Comparison of ENCODE assay signal across 27 mouse cellular contexts in the genomic region with DNA sequence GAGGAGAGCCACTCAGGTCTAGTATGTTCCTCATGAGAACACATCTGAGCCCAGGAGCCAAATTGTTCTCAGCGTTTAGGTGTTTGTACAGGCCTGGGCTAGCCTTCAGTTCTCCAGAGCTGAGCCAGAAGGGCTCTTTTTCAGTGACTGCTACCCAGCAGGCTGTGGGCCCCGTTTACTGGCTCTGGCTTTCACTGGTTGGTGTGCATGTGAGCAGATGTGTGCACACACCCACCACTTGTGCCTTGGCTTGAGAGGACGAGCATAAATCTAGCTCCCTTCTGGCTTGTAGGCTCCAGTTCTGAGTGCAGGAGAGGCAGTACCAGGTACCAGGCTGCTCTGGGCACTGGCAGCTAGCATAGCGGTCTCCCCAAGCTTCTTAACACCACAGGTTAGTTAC. TPM values are rescaled to one million over a fixed set of nuclear protein-coding genes. Genes with fewer than 3 reads are reported as not detected.
DNase-seq lines count a peak whose midpoint lies in the region; ATAC-seq and TF ChIP-seq lines count a peak whose summit lies in the region.
"Had no signal": no experiment of that assay in that cellular context is flagged by ENCODE, and none has a peak within 500 bp of the region (broad histone marks: within the 10 kb centered on the region; RNA-seq: fewer than 3 reads in every experiment).

No protein-coding gene starts in this region.

- no peaks in the 10 kb centered on the region for H3K27me3 ChIP-seq in midbrain, embryonic 12.5 days
- H3K27me3 ChIP-seq: heart, embryonic 15.5 days; liver, embryonic 12.5 days; lung, embryonic 15.5 days had no signal

- ATAC-seq in midbrain, embryonic 12.5 days (ENCODE audit: low FRiP score, low read depth): no peak
- ATAC-seq: liver, embryonic 12.5 days had no signal

- TF ChIP-seq CTCF in left cerebral cortex, adult 2 months (IDR thresholded peaks at IDR 0.05): no peak

- no peak overlapping the region for H3K4me3 ChIP-seq in left cerebral cortex, adult 2 months
- H3K4me3 ChIP-seq in midbrain, embryonic 12.5 days: no peak overlapping the region
- H3K4me3 ChIP-seq: heart, embryonic 15.5 days; liver, embryonic 12.5 days; lung, embryonic 15.5 days had no signal

- H3K27ac ChIP-seq in left cerebral cortex, adult 2 months: peak overlapping the region; percentile 45
- 0 out of 2 replicates have a peak overlapping the region, but pooled peaks have one; percentile 43 for H3K27ac ChIP-seq in midbrain, embryonic 12.5 days (replicated peaks)
- H3K27ac ChIP-seq: heart, embryonic 15.5 days; liver, embryonic 12.5 days; lung, embryonic 15.5 days; macrophage had no signal

- H3K9me3 ChIP-seq in midbrain, embryonic 12.5 days: no peaks in the 10 kb centered on the region
- H3K9me3 ChIP-seq: heart, embryonic 15.5 days; liver, embryonic 12.5 days; lung, embryonic 15.5 days had no signal

- peaks cover 14% of the 10 kb centered on the region for H3K4me1 ChIP-seq in midbrain, embryonic 12.5 days
- H3K4me1 ChIP-seq: liver, embryonic 12.5 days; lung, embryonic 15.5 days had no signal

- no peak overlapping the region for H3K4me2 ChIP-seq in midbrain, embryonic 12.5 days (replicated peaks)
- H3K4me2 ChIP-seq: heart, embryonic 15.5 days; liver, embryonic 12.5 days; lung, embryonic 15.5 days had no signal

- peak; percentile 38 to 63 for DNase-seq in frontal cortex, adult 2 months (ENCODE audit: extremely low spot score in 1 of 2, low spot score in 1 of 2)
- DNase-seq in frontal cortex, postnatal 14 days (ENCODE audit: low spot score in 2 of 2): no peak
- DNase-seq in left cerebral cortex, adult 2 months (ENCODE audit: extremely low spot score in 1 of 2, low spot score in 2 of 2): no peak
- no peak for DNase-seq in left cerebral cortex, postnatal 4 days
- peak; percentile 67 for DNase-seq in brain, adult 2 months (ENCODE audit: low read depth, low spot score)
- no peak for DNase-seq in gastrocnemius, postnatal 25 days
- DNase-seq: adrenal gland, adult 8-10 months; B cell, adult 2 months; cerebellum, adult 11 months; cerebellum, postnatal 25 days; heart, adult 18-20 months; kidney, adult 18-20 months; kidney, postnatal 10 days; retina, postnatal 1 day had no signal

- no peak overlapping the region for H3K9ac ChIP-seq in midbrain, embryonic 12.5 days (replicated peaks)
- H3K9ac ChIP-seq: heart, embryonic 15.5 days; liver, embryonic 12.5 days; lung, embryonic 15.5 days had no signal

- 89% methylated on average over 4 of the region's 4 CpGs for WGBS in midbrain, embryonic 12.5 days

- H3K36me3 ChIP-seq in midbrain, embryonic 12.5 days: peaks cover 96% of the 10 kb centered on the region

- intact Hi-C loops in left cerebral cortex, adult 2 months (cut with DNase I): no loop called here
- intact Hi-C loops in left cerebral cortex, postnatal 4 days (cut with DNase I): no loop called here

RNA-seq across cellular contexts. Expression of gene Mrpl37, which starts 28.4 kb away (rescaled TPM):
- polyA plus RNA-seq in frontal cortex, adult 2 months (2012; rRNA removed): 72.7 and 76.4 TPM in 2 replicates
- 10 to 100 TPM; 56.3 to 64.9 TPM for total RNA-seq in left cerebral cortex, adult 2 months (2021)
- total RNA-seq in left cerebral cortex, postnatal 4 days (2021): 10 to 100 TPM; 65.6 to 71.2 TPM
- polyA plus RNA-seq in midbrain, embryonic 12.5 days (2016; fragmentation: Nextera tagmentation; extraction: Ambion mirVana): 91.0 and 91.9 TPM in 2 replicates
- total RNA-seq in gastrocnemius, postnatal 25 days (2021): 10 to 100 TPM; 82.0 to 95.5 TPM

RNA-seq across cellular contexts. Expression of gene Cyb5rl, which starts 28.5 kb away (rescaled TPM):
- 5.0 and 7.8 TPM in 2 replicates for polyA plus RNA-seq in frontal cortex, adult 2 months (2012; rRNA removed)
- total RNA-seq in left cerebral cortex, adult 2 months (2021): 1 to 10 TPM; 7.4 to 8.8 TPM
- total RNA-seq in left cerebral cortex, postnatal 4 days (2021): 1 to 10 TPM; 5.6 to 6.9 TPM
- polyA plus RNA-seq in midbrain, embryonic 12.5 days (2016; fragmentation: Nextera tagmentation; extraction: Ambion mirVana): 5.8 and 9.5 TPM in 2 replicates
- 10 to 100 TPM; 16.8 to 18.0 TPM for total RNA-seq in gastrocnemius, postnatal 25 days (2021)

RNA-seq across cellular contexts. Expression of gene Cdcp2, which starts 58.4 kb away (rescaled TPM):
- 0.06 TPM in 1 of 2 replicates, not detected in the other for polyA plus RNA-seq in frontal cortex, adult 2 months (2012; rRNA removed)
- total RNA-seq in left cerebral cortex, adult 2 months (2021): not detected
- not detected for total RNA-seq in left cerebral cortex, postnatal 4 days (2021)
- 0.06 and 0.09 TPM in 2 replicates for polyA plus RNA-seq in midbrain, embryonic 12.5 days (2016; fragmentation: Nextera tagmentation; extraction: Ambion mirVana)
- not detected for total RNA-seq in gastrocnemius, postnatal 25 days (2021)
- total RNA-seq: gastrocnemius, adult 18-20 months; heart, adult 18-20 months; layer of hippocampus, postnatal 14 days; monocyte, adult 5-6 weeks; neutrophil, adult 5-6 weeks had no signal
- polyA plus RNA-seq: heart, embryonic 15.5 days; limb, embryonic 11.5 days; liver, embryonic 12.5 days; lung, embryonic 15.5 days; macrophage; spleen, adult 2 months; stomach, embryonic 16.5 days; thymus, postnatal 0 days had no signal

Comparison
In these comparisons a context has a peak if more than half of its experiments do, and no peak if none do; other contexts are left out.
1. DNase-seq: peak in frontal cortex, adult 2 months (2 of 2) and brain, adult 2 months (single experiment); none in frontal cortex, postnatal 14 days (0 of 2), left cerebral cortex, adult 2 months (0 of 2), left cerebral cortex, postnatal 4 days (single experiment) and gastrocnemius, postnatal 25 days (single experiment).